Mouse (Mus musculus) T-helper 1 cell (primary cell): ENCODE results near the gene Rarg.

Source experiments
- in situ Hi-C: fragments of 300-600 bp; cut with MboI, MseI; formaldehyde crosslinking; loops from one replicate; pipeline ENCODE4 v1.15.1; 2025; ENCODE audit warnings: high pct_unique_total_duplicates

Rarg gene

DNA sequence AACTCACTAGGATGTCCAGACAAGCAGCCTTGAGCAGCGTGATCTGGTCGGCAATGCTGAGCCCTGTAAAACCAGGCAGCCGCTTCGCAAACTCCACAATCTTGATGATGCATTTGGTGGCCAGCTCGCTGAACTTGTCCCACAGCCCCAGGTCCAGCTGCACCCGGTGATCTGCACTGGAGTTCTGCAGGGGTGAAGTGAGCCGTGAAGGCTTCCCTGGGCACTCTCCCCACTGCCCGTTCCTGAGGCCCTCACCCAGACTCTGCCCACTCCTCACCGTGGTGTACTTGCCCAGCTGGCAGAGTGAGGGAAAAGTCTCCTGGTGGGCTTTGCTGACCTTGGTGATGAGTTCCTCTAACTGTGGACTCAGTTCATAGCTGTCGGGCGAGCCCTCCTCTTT is 17.5 kb downstream of the Rarg start:
- in situ Hi-C loops: loop anchor here (5.0 to 25.0 kb wide), 2 partner anchors 42 to 978 kb away; partner anchors contain the start of gene Nr4a1

DNA sequence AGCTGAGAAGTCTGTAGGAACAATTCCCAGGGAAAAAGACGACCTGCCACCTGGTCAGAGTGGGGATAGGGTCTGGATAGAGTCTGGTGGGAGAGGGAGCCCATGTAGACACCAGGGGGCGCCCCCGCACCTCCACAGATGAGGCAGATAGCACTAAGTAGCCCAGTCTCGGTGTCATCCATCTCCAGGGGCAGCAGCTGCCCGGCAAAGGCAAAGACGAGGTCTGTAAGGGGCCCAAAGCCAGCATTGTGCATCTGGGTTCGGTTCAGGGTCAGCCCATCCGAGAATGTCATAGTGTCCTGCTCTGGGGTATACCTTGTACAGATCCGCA is 18.1 kb downstream of the Rarg start:
- in situ Hi-C loops: loop anchor here (5.0 to 25.0 kb wide), 2 partner anchors 43 to 977 kb away; partner anchors contain the start of gene Nr4a1

DNA sequence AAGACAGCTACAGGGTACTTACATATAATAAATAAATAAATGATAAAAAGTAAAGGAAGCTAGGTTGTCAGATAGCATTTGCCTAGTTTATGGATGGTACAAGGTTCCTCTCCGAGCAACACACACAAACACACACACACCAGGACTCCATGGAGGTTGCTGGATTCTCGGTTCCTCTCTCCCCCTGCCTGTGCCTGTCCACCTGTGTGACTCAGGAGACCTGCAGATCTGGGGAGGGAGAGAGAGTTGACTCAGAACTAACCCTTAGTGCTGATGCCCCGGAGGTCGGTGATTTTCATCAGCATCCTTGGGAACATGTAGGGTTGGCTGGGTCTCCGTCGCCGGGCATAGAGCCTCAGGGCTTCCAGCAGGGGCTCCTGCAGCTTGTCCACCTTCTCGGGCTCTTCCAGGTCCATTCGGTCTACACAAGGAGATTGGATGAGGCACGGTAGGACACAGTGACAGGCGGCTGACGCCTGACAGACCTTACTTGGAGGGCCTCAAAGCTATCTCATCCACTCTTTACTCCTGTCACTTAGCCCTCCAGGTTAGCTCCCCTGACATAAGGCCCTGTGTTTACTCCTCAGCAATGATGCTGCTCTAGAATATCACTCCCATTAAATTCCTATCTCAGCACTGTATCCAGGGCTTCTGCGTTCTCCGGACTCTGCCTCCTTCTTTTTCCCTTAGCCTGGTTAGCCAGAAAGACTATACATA is 18.6 kb downstream of the Rarg start:
- in situ Hi-C loops: loop anchor here (5.0 to 25.0 kb wide), 2 partner anchors 44 to 976 kb away; partner anchors contain the start of gene Nr4a1

DNA sequence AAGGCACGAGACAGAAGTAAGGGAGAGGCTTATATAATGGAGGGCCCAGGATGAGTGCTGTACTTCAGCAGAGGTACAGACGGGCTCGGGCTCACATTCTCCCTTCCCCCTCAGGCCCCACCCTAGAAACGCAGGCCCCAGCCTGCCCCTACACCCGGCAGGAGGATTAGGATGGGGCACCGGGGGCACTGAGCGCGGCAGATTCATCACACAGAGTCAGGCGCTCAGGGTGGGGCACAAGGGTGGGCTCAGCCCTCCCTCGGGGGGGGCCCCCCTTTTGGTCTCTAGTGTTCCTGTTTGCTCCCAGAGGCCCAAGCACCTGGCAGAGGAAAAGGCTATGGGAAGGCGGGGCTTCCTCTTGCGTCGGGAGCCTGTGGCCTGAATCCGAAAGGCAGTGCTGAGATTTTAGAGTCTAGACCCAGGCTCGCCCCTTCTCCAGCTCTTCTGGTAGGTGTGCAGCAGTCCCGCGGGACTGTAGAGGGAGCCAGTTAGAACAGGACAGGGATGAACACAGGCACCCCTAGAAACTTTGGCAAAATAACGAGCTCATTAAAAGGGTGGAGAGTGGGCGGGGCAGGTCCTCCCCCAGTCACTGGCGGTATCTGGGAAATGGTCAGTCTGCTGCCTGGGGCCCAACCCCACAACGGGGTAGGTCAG is 21.8 kb downstream of the Rarg start:
- in situ Hi-C loops: loop anchor here (5.0 to 25.0 kb wide), 2 partner anchors 47 to 973 kb away; partner anchors contain the start of gene Nr4a1

DNA sequence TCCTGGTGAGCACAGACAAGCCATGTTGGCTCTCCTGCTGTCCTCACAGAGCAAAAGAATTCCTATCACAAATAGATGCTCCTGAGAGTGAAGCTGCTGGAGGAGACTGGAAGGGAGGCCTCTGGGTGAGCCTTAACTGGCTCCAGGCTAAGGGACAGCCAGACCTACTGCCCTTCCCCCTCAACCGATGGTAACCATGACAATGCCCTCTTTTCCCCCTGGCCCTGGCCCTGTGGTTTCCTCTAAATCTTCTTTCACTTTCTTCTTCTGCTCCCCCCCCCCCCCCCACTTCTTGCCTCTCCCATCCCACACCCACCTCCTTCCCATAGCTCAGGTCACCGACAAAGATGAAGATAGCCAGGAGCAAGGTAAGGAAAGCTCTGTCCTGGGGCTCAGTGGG is 23.4 kb downstream of the Rarg start:
- in situ Hi-C loops: loop anchor here (25.0 kb wide), 1 partner anchor 972 kb away; the partner anchor contains the start of gene Nr4a1

DNA sequence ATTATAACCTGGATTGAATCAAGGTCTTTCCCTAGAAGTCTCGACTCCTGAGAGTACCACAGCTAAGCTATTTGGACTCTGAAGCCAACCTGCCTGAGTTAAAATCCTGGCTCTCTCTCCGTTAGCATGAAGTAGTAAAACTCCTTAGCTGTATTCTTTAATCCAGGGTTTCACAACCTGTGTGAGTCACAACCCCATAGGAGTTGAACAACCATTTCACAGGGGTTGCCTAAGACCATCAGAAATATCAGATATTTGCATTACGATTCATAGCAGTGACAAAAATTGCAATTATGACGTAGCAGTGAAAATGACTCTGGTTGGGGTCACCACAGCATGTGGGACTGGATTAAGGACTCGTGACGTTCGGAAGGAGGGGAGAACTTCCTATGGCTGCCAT is 24.6 kb downstream of the Rarg start:
- in situ Hi-C loops: loop anchor here (25.0 kb wide), 1 partner anchor 970 kb away; the partner anchor contains the start of gene Nr4a1

DNA sequence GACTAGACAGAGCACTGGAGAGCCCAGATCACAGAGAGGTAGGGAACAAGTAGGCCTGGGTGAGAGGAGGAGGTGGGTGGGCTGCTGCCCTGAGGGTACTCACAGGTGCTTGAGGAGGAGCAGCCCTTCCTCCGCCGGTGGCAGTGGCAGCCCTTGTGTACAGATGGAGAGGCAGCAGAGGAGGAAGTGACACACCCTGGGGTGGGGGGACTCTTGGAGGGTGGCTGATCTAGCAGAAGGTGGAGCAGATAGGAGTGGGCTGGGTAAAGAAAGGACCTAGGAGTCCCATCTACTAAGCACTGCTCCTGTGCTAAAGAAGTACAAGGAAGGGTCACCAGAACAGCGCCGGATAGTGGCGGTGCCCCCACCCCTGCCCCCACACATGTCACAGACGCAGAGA is 25.6 kb downstream of the Rarg start, which contains the start of gene Itgb7:
Gene Itgb7, minus strand, starts transcription at position 197 of the 400 bp plus-strand sequence.
- in situ Hi-C loops: loop anchor here (25.0 kb wide), 1 partner anchor 969 kb away; the partner anchor contains the start of gene Nr4a1

DNA sequence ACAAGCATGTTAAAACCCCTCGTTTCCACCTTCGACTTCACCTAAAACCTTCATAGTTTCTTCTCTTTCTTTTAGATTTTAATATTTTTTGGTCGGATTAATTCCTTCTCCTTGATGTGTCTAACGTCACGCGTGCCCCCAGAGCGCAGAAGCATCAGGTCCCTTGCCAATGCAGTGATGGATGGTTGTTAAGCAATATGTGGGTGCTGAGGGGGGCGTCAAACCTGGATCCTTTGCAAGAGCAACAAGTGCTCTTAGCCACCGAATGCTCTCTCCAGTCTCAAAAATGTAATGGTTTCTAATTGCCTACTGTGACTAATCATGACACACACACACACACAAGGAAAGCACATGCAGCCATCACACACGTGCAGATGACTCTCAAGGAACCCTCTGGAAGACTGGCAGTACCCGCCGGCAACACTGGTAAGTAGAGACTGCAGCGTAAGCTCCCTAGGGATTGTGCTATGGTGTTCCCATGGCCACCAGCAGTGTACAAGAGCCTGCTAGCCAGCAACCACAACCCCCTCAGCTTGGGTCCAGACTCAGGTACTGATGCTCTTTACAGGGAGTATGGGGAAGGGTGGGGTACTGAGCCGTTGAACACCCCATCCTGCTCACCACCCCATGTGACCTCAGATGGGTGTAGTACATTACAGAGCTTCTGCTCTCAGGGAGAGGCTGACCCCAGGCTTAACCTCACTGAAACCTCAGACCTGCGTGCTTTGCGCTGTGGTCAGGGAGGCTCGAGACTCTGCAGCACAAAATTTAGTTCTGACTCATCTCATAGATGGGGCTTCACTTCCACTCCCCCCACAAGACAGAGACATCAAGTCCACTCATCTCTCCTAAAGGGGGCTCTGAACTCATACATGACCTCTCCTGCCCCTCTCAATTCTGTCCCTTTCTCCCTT is 26.7 kb downstream of the Rarg start:
- in situ Hi-C loops: loop anchor here (25.0 kb wide), 1 partner anchor 968 kb away; the partner anchor contains the start of gene Nr4a1

DNA sequence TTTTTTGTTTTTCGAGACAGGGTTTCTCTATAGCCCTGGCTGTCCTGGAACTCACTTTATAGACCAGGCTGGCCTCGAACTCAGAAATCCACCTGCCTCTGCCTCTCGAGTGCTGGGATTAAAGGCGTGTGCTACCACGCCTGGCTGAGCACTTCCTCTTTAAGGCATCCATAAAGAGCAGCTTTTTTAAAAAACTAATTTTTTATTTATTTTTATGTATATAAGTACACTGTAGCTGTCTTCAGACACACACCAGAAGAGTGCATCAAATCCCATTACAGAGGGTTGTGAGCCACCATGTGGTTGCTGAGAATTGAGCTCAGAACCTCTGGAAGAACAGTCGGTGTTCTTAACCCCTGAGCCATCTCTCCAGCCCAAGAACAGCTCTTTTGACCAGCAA is 31.7 kb downstream of the Rarg start:
- in situ Hi-C loops: loop anchor here (25.0 kb wide), 1 partner anchor 963 kb away; the partner anchor contains the start of gene Nr4a1

DNA sequence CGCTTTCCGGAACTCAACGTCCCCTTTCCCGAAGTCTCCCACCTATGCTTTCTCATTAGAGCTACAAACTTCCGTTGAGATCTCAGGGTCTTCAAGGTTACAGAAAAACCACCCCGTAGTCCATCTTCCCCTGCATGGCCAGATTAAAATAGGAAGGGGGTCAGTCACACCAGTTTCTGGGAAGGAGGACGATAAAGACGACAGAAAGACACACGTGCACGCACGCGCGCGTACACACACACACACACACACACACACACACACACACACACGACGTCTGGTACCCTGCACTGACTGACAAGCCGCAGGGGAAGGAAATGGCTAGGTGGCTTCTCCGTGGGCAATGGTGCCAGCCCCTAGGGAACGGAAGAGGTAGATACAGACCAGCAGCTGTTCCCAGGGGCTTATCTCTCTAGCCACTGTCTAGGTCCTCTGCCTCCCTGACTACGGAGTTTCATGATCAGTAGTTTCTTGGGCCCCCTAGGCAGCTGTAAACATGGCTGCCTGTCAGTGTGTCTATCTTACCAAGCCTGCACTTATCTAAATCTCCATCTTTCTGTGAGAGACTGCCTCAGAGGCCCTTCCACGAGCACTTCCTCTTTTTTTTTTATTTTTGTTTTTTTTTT is 32.2 kb downstream of the Rarg start:
- in situ Hi-C loops: loop anchor here (25.0 kb wide), 1 partner anchor 963 kb away; the partner anchor contains the start of gene Nr4a1

DNA sequence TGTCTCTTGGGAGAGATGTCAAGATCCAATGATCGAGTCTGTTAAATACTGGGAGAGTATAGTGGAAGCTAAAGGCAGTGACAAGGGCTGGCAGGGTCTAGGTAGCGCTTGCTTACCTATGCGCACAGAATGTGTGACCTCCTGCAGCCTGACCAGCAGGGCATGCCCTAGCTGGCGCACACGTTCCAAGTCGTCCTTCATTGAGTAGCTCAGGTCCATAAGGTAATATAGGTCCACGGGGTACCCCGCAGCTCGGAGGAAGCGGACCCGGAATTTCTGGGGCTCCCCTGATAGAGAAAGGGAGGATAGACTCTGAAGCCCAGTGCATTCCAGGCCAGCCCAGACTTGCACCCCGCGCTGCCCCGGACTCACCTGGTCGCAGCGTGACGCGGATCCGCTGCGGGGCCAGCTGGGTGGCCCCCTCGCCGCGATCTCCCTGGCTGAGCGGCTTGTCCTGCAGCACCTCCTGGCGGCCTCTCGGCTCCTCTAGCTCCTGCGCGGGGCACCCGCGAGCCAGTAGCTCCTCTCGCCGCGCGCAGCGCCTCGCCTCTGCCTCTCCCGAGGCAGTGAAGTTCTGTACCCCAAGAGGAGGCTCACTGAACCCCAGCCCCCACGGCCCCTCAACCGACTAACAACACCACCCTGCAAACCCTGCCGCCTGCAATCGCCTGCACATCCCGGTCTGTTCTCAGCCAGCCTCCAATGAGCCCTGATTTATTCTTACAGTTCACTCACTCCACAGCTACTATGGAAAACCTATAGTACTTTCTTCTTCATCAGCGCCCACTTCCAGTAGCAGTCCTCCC is 32.9 kb downstream of the Rarg start:
- in situ Hi-C loops: no loop called here

DNA sequence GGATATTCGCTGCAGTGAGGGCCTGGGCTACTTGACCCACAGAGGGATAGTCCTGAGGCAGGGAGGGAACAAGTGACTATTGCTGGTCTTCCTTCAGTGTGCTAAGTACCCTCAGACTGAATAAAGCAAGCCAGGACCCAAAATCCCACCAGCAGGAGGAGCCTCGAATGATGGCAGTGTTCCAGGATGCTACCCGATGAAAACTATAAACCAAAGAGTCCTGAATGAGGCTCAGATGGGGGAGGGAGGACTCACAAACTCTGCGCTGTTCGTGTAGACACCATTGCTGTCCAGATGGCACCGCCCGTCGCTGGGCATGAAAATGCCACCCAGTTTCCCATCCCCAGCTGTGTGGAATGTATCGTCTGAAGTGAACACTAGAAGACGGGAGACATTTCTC is 34.9 kb downstream of the Rarg start:
- in situ Hi-C loops: no loop called here

DNA sequence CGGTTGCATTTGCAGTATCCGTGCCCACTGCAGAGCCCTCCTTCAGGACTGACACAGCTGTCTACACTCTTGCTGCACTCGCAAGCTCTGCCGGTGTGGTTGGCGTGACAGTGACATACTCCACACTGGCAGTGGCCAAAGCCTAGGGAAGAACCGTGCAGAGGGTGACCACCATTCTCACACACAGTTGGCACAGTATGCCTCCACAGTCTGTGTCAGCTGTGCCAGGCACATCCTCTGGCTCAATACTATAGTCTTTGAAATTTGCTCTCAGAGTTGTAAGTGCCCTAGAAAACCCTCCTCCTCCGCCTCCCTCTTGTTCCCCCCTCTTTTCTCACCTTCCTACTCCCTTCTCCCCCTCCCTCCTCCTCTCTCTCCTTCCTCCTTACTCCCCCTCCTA is 40.0 kb downstream of the Rarg start:
- in situ Hi-C loops: no loop called here

DNA sequence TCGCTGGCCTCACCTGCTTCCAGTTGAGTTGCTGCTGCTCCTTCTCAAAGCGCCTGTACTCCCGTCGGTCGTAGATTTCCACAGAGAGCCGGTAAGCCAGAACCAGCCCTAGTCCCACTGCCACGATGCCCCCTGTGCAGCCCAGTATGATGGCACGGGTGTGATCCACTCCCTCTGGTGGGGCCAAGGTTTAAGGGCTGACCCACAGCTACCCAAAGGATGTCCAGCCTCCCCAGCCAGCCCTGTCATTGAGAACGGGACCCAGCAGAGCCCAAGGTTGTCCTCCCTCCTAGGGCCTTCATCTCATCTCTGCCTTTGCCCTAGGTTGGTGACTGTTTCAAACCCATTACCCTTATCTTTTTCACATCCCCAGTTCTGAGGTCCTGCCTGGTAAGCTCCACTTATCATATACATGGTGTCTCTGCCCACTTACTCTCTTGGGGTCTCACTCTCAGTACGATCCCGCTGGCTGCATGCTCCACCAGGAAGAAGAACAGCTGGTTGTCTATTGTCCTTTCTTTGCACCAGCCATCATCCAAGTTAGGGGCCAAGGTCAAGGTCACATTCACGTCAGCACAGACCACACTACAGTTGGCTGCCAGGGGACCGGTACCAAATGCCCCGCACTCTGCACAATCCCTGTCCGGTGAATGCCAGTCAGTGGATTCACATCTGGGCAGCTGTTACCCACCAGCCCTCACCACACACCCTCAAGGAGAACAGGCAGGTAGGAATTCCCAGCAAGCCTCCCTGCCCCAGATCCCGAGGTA is 40.7 kb downstream of the Rarg start:
- in situ Hi-C loops: no loop called here

DNA sequence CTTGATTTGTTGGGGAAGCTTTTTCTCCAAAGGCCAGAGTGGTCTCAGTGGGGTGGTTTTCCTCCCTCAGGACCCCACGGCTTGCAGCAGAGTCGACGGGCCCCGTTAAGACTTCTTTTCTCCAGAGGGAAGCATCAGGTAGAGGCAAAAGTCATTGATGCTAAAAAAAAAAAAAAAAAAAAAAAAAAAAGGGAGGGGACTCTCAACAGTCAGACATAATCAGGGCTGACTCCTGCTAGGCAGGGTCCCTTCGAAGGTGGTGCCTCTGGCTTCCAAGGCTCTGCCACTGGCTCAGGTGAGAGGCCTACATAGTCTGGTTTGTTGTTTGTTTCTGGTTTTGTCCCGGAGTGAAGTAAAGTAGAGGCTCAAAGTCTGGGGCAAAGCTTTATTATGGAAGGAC is 41.7 kb downstream of the Rarg start:
- in situ Hi-C loops: no loop called here

DNA sequence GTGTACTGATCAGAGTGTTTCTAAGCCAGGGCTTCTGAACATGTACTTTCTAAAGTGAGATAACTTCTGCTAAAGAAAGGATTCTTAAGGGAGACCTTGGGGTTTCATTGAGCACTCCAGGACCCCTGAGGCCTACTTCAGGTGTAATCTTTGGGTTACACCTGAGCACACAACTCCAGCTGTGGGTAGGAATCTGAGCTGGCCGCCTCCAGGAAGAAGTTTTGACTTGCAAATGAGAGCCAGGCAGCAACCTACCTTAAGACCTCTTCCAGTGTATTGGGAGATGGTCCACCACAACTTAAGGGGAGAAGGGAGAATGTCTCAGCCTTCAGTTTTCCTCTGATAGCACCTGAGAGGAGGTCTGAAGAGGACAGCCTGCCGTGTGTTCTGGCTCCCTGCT is 43.2 kb downstream of the Rarg start:
- in situ Hi-C loops: no loop called here

DNA sequence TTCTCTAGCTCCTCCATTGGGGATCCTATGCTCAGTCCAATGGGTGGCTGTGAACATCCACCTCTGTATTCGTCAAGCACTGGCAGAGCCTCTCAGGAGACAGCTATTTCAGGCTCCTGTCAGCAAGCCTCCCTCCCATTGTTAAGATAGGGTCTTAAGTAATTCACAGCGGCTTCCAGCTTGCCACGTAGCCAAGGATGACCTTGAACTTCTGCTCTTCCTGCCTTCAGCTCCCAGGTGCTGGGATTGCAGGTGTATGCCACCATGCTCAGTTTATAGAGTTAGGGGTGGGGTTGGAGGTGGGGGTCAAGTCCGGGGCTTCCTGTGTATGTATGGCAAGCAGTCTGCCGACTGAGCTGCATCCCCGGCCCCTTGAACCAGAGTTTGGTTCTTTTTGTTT is 45.4 kb downstream of the Rarg start:
- in situ Hi-C loops: no loop called here

DNA sequence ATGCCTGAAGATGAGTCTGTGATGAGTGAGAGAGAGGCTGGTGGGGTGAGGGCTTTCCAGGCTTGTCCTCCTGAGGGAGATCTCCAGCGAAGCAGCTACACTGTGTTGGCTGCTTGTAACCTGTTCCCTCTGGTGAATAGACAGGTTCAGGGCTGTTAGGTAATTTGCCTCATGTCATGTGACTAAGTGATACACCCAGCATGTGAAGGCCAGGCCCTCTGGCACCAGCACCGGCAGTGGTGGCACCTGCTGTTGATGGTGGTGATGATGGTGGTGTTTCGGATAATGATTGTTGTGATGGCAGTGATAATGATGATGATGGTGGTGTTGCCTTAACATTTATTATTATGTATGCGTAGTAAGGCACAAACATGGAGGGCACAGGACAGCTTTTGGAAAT is 46.5 kb downstream of the Rarg start:
- in situ Hi-C loops: no loop called here

DNA sequence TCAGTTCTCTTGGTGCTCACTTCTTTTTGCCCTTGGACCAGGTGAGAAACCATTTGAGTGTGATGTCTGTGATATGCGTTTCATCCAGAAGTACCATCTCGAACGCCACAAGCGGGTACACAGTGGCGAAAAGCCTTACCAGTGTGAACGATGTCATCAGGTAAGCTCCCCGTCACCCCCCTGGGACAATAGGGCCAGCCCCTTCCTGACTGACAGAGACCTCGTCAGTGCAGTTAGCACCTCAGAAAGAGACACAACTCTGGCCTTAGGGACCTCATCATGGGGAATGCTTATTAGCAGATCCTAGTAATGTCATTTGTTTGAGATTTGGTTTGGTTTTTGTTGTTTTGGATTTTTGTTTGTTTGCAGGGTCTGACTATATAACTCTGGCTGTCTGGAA is 48.2 kb downstream of the Rarg start:
- in situ Hi-C loops: no loop called here
